Mouse (Mus musculus) forebrain, embryonic 16.5 days (tissue): ENCODE data around the gene Vgf. TPM values are rescaled to one million over a fixed set of nuclear protein-coding genes. Genes with fewer than 3 reads are reported as not detected.

ENCODE experiments used
- ATAC-seq: fragments of 200-750 bp; cut with Nextera tagmentation; 2 replicates; pipeline ENCODE4 v1.8.0; 2017; ENCODE audit warnings: mild to moderate bottlenecking, moderate library complexity
- H3K27ac ChIP-seq: fragments of 300-500 bp; sonication (generic); 2 replicates; pipeline ENCODE4 v1.5.1; 2014; ENCODE audit warnings: low read length, control low read depth
- H3K27me3 ChIP-seq: fragments of 300-500 bp; sonication (generic); replicated peaks from 2 replicates; pipeline ENCODE4 v1.6.1; 2014; ENCODE audit warnings: low read length; ENCODE audit not compliant: control insufficient read depth, insufficient read depth
- H3K36me3 ChIP-seq: fragments of 300-500 bp; sonication (generic); 2 replicates; pipeline ENCODE4 v1.6.1; 2014; ENCODE audit not compliant: control insufficient read depth, insufficient read depth
- H3K4me1 ChIP-seq: fragments of 300-500 bp; sonication (generic); replicated peaks from 2 replicates; pipeline ENCODE4 v1.6.1; 2014; ENCODE audit warnings: low read length; ENCODE audit not compliant: control insufficient read depth, insufficient read depth
- H3K4me2 ChIP-seq: fragments of 300-500 bp; sonication (generic); 2 replicates; pipeline ENCODE4 v1.6.1; 2014; ENCODE audit warnings: mild to moderate bottlenecking, low read length, control low read depth
- H3K4me3 ChIP-seq: fragments of 300-500 bp; sonication (generic); replicated peaks from 2 replicates; pipeline ENCODE4 v1.5.1; 2014; ENCODE audit warnings: mild to moderate bottlenecking, low read length, control low read depth
- H3K9ac ChIP-seq: fragments of 300-500 bp; sonication (generic); replicated peaks from 2 replicates; pipeline ENCODE4 v1.6.1; 2014; ENCODE audit warnings: low read depth, low read length, control low read depth
- H3K9me3 ChIP-seq: fragments of 300-500 bp; sonication (generic); 2 replicates; pipeline ENCODE4 v1.6.1; 2016; ENCODE audit warnings: low read length; ENCODE audit not compliant: control insufficient read depth
- WGBS: fragments of 180-500 bp; shearing (Covaris S2); extraction: QIAGEN DNeasy Blood & Tissue Kit; methylation state at CpG from one replicate; pipeline ENCODE4 v1.1.7; 2014; 5-methylcytosine and 5-hydroxymethylcytosine counted together
- polyA plus RNA-seq: library from polyadenylated mRNA; unstranded; fragments of >200 nt; fragmentation: Nextera tagmentation; extraction: Ambion mirVana; gene quantifications from 2 replicates; pipeline ENCODE4 v1.2.1, GENCODE M21; 2015

Vgf gene
- polyA plus RNA-seq, 1 experiment from 2014 or later: 4.3 TPM

DNA sequence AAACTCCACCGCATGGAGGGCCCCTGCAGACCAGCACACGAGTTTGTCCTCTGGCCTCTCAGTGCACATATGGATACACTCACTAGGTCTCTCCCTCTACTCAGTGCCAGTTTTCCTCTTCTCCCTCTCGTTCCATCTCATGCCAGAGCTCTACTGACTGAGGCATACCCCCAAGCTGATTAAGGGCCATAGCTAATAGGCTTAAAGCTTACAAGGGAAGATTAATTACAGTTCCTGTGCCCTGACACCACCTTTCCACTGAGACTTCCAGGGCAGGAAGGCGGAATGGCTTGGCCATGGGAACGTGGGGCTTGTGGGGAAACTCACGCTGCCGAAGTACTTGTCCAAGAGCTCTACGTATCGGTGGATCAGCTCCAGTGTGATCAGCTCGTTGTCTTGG lies 15.2 kb downstream of the Vgf start:
- Histone ChIP-seq H3K27me3 (no peaks in the 10 kb centered on the region), H3K4me1 (peaks cover 11% of the 10 kb centered on the region), H3K4me2 (no peak overlapping the region), H3K9ac (no peak overlapping the region), H3K27ac (no peak overlapping the region), H3K36me3 (peaks cover 25% of the 10 kb centered on the region), H3K9me3 (no peaks in the 10 kb centered on the region), H3K4me3 (no peak overlapping the region)
- 86% methylated on average over 10 of the region's 10 CpGs for WGBS
- ATAC-seq: no peak

DNA sequence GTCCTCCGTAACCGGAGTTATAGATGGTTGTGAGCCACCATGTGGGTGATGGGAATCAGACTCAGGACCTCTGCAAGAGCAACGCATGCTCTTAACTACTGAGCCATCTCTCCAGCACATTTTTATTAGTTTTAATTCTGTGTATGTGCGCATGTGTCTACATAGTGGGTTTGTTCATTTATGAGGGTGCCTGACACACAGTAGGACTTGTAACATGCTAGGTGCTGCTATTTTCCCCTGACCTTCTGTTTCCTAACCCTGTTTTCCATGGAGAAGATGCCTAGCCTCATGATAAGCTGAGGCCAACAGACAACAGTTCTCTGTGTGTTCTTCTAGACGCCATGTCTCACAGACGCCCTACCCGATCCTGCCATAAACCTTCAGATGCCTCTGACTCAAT lies 17.8 kb downstream of the Vgf start:
- Histone ChIP-seq H3K4me3 (no peak overlapping the region), H3K9me3 (no peaks in the 10 kb centered on the region), H3K36me3 (peaks cover 12% of the 10 kb centered on the region), H3K27me3 (no peaks in the 10 kb centered on the region), H3K27ac (no peak overlapping the region), H3K4me1 (peaks cover 13% of the 10 kb centered on the region), H3K9ac (no peak overlapping the region), H3K4me2 (no peak overlapping the region)
- no peak for ATAC-seq
- 95% methylated on average over 7 of the region's 7 CpGs for WGBS

DNA sequence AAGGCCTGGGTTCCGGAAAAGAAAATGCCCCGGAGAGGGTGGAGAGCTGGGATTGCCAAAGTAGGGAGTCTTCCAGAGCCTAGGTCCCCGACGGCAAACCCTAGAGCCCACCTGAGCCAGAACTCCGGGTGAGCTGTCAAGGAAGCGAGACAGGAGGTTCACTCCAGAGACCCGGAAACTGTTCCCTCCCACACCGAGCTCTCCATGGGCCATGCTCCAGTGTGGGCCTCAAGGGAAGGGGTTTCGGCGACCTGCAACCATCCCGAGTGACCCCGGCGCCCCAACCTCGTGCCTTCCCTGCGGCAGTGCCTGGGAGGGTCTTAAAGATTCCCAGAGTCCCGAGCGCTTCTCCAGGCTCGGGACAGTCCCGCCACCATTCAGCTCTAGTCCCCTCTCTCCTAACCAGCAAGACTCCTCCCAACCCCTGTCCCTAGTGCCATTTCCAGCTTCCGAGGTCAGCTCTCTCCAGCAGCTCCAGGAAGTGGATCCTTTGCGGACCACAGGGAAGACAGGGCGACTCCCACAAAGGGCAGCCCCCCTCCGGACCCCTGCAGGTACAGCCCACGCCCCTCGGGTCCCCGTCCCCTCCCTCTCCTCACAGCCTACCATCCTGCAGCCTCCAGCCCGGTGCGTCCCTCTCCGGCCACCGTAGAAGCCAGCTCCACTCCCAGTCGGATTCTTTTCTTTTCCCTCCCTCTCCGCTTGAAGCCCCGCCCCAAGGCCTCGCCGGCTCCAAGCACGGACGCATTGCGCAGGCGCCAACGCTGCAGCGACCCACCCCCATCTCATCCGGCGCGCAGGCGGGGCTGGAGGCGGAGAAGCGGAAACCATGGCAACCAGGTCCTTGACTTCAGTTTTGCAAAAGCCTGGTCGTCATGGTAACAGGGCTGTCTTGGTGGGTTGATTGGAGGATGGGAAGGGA lies 19.5 kb downstream of the Vgf start, which contains the start of gene Ap1s1:
Ap1s1 (minus strand) TSS at position 734 of the 922 bp plus-strand sequence.
- H3K4me3 ChIP-seq: peak within 1 kb of the TSS; percentile 77
- peak within 1 kb of the TSS; percentile 80 for H3K27ac ChIP-seq
- peaks cover 13% of the 10 kb centered on the region for H3K4me1 ChIP-seq
- H3K9me3 ChIP-seq: no peaks in the 10 kb centered on the region
- under 1% methylated on average over 47 of the region's 48 CpGs for WGBS
- H3K9ac ChIP-seq: peak within 1 kb of the TSS; percentile 88
- ATAC-seq: peak; percentile 93
- peaks cover 12% of the 10 kb centered on the region for H3K36me3 ChIP-seq
- peak within 1 kb of the TSS; percentile 81 for H3K4me2 ChIP-seq
- H3K27me3 ChIP-seq: no peaks in the 10 kb centered on the region

DNA sequence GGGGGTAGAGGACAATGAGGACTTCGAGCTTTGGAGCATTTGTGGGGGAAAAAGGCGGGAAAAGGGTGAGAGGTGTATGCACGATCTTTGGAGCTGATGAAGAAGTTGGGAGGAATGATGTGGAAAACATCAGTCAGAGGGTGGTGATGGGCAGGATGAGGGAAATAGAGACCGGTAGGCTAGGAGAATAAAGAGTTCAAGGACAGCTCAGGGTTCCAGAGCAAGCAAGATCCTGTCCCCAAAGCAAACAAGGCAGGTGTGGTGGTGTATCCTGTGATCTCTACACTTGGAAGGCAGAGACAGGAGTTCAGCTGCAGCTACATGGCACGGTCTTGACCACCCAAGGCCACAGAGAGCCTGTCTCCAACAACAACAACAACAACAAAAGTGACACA lies 20.1 kb downstream of the Vgf start:
- Histone ChIP-seq H3K27ac (peak overlapping the region; percentile 80), H3K27me3 (no peaks in the 10 kb centered on the region), H3K9me3 (no peaks in the 10 kb centered on the region), H3K4me3 (peak overlapping the region; percentile 77), H3K4me2 (peak overlapping the region; percentile 81), H3K4me1 (peaks cover 13% of the 10 kb centered on the region), H3K36me3 (peaks cover 11% of the 10 kb centered on the region), H3K9ac (peak overlapping the region; percentile 25; the same call in 1 of the 2 replicates)
- 23% methylated on average over 5 of the region's 5 CpGs for WGBS
- peak; percentile 34 for ATAC-seq

DNA sequence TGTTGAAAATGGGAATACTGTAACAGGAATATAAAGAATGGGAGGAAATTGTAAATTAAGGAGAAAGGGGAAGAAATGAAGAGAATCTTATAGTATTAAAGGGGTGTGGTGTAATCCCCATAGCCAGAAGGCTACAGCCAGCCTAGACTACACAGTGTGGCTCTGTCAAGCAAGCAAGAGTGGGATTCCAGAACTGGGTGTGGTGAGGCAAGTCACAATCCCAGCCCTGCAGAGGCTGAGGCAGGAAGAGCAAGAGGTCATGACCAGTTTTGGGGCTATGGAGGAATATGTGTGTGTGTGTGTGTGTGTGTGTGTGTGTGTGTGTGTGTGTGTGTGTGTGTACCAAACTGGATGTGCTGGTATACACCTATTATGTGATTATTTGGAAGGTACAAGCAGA lies 20.8 kb downstream of the Vgf start:
- H3K4me1 ChIP-seq: peaks cover 13% of the 10 kb centered on the region
- no peak overlapping the region for H3K9ac ChIP-seq
- H3K27me3 ChIP-seq: no peaks in the 10 kb centered on the region
- H3K27ac ChIP-seq: no peak overlapping the region
- H3K9me3 ChIP-seq: no peaks in the 10 kb centered on the region
- peaks cover 4% of the 10 kb centered on the region for H3K36me3 ChIP-seq
- no peak overlapping the region for H3K4me3 ChIP-seq
- no peak for ATAC-seq
- H3K4me2 ChIP-seq: no peak overlapping the region

DNA sequence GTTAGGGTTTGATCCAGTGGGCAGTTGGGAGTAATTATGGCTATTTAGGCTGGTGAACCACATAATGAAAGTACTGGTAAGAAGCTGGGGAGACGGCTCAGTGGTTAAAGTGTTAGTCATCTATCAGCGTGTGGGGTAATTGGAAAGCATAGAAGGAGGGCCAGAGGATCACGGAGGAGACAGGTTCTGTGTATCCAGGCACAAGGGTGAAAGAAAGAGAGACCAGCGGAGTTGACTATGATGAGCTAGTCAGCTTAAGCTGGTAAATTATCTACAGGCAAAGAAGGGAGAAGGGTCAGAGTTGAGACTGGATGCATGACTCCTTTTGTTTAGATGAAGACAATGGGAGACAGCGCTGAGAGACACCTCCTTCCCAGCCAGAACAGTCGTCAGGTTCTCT lies 24.9 kb downstream of the Vgf start:
- 64% methylated on average over 6 of the region's 6 CpGs for WGBS
- ATAC-seq: no peak
- Histone ChIP-seq H3K4me3 (no peak overlapping the region), H3K9ac (no peak overlapping the region), H3K27me3 (no peaks in the 10 kb centered on the region), H3K27ac (no peak overlapping the region), H3K4me2 (no peak overlapping the region), H3K4me1 (peaks cover 5% of the 10 kb centered on the region), H3K9me3 (no peaks in the 10 kb centered on the region), H3K36me3 (no peaks in the 10 kb centered on the region)

DNA sequence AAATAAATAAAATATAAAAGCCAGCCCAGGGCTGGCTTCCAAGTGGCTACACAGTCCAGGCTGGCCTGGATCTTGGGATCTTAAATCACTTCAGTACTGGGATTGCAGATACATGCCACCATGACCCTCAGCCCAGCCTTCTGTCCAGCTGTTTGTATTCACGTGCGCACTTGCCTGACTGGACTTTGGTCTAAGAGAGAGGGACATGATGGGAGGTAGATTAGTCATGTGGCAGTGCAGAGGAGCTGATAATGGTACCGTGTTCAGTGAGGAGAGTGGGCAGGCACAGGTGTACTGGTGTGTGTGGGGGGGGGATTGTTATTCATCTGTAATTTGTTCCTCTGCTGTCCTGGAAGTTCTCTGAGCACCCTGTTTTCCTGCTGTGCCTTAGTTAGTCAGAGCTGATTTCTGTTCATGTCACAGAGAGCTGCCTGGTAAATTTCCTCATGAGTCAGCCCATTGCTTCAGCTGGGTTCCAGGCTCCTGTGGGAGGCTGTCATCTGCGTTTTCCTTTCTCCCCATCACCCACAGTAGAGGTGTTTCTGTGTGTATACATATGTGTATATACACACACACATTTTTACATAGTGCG lies 25.8 kb downstream of the Vgf start:
- Histone ChIP-seq H3K4me1 (no peaks in the 10 kb centered on the region), H3K4me3 (no peak overlapping the region), H3K4me2 (no peak overlapping the region), H3K27me3 (no peaks in the 10 kb centered on the region), H3K9ac (no peak overlapping the region), H3K9me3 (no peaks in the 10 kb centered on the region), H3K36me3 (no peaks in the 10 kb centered on the region), H3K27ac (no peak overlapping the region)
- ATAC-seq: no peak
- WGBS: 87% methylated on average over 5 of the region's 5 CpGs

DNA sequence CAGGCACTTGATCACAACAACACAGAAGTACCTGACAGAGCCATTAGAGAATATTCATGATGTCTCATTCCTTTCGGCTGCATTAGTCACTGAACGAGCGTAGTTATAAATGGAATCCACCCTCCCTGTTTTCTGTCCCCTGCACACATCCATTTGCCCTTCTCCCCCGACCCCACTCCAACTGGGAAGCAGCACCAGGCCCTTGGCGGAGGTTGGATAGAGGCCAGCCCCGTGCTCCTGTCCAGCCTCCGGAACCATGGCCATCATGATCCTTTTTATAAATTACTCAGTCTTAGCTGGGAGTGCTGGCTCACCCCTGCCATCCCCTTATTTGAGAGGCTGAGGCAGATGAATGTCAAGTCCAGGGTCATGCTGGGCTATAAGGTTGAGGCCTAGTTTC lies 28.1 kb downstream of the Vgf start:
- Histone ChIP-seq H3K4me2 (no peak overlapping the region), H3K9ac (no peak overlapping the region), H3K36me3 (no peaks in the 10 kb centered on the region), H3K27ac (no peak overlapping the region), H3K27me3 (no peaks in the 10 kb centered on the region), H3K4me1 (no peaks in the 10 kb centered on the region), H3K9me3 (no peaks in the 10 kb centered on the region), H3K4me3 (no peak overlapping the region)
- ATAC-seq: no peak
- WGBS: 85% methylated on average over 7 of the region's 7 CpGs

DNA sequence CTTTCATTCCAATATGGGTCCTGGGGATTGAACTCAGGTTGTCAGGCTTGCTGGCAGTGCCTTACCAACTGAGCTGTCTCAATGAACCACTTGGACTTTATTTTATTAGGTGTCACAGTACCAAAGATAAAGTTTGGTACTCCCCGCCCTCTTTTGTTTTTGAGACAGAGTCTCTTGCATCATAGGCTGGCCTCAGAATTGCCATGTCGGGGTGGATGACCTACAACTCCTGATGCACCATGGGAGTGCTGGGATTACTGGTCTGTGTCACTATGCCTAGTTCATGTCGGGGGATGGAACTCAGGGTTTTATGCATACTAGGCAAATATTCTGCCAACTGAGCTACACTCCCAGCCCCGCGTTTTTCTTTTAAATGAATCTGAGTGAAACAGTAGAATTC lies 28.7 kb downstream of the Vgf start:
- ATAC-seq: no peak
- Histone ChIP-seq H3K27me3 (no peaks in the 10 kb centered on the region), H3K9me3 (no peaks in the 10 kb centered on the region), H3K27ac (no peak overlapping the region), H3K4me2 (no peak overlapping the region), H3K36me3 (no peaks in the 10 kb centered on the region), H3K9ac (no peak overlapping the region), H3K4me1 (no peaks in the 10 kb centered on the region), H3K4me3 (no peak overlapping the region)
- 81% methylated on average over 5 of the region's 5 CpGs for WGBS
